Mouse (Mus musculus) megakaryocyte, embryonic 14.5 days (primary cell): ENCODE data around the gene Hdx. TPM values are rescaled to one million over a fixed set of nuclear protein-coding genes. Genes with fewer than 3 reads are reported as not detected.

Experiments used
- H3K27me3 ChIP-seq: replicated peaks from 2 replicates; pipeline ENCODE3; 2012; ENCODE audit warnings: inconsistent platforms
- H3K36me3 ChIP-seq: replicated peaks from 2 replicates; pipeline ENCODE3; 2012; ENCODE audit warnings: low read length, inconsistent platforms, mixed read lengths
- H3K4me1 ChIP-seq: 2 replicates; pipeline ENCODE4 v1.6.1; 2012; ENCODE audit warnings: inconsistent platforms
- H3K4me3 ChIP-seq: replicated peaks from 2 replicates; pipeline ENCODE3; 2012; ENCODE audit warnings: moderate library complexity, mild to moderate bottlenecking, inconsistent platforms
- H3K9me3 ChIP-seq: 2 replicates; pipeline ENCODE4 v1.6.1; 2012; ENCODE audit warnings: inconsistent platforms
- FLI1 ChIP-seq: IDR thresholded peaks from 2 replicates; pipeline ENCODE4 v1.6.1; 2012; ENCODE audit warnings: low read length, inconsistent platforms, mixed read lengths
- GATA1 ChIP-seq: IDR thresholded peaks from 3 replicates; pipeline ENCODE4 v1.6.1; 2012; ENCODE audit warnings: mixed read lengths, low read length, inconsistent platforms, borderline replicate concordance
- polyA plus RNA-seq: library from polyadenylated mRNA; stranded (reverse); fragments of >175 nt; gene quantifications from 2 replicates; pipeline ENCODE4 v1.2.3, GENCODE M21; 2012; ENCODE audit warnings: low replicate concordance; ENCODE audit not compliant: insufficient read depth

Gene Hdx
- polyA plus RNA-seq, 1 experiment = not detected

- H3K4me3 ChIP-seq = no peak within 1 kb of the TSS
- TF ChIP-seq FLI1 (no peak), GATA1 (no peak)
- no peaks in the 10 kb centered on the region for H3K27me3 ChIP-seq
- no peaks in the 10 kb centered on the region for H3K4me1 ChIP-seq
- H3K36me3 ChIP-seq = no peaks in the 10 kb centered on the region
- H3K9me3 ChIP-seq = no peaks in the 10 kb centered on the region
Measured at GRCm38 (mm10) chrX:111537859-111538258, 159.0 kb downstream of the Hdx start, which contains the start of gene Rps6ka6. Gene Rps6ka6, minus strand, starts transcription at chrX:111537959.

Other genes with a start within 250 kb of the Hdx start
- gene Rps6ka6, start 159.1 kb downstream of the Hdx start, polyA plus RNA-seq = 0.19 TPM in 1 of 2 replicates, not detected in the other
- gene Gm45194, start 194.3 kb upstream of the Hdx start, polyA plus RNA-seq = not detected in 2 replicates